Mouse (Mus musculus) embryonic stem cell, embryonic (primary cell): ENCODE results near the gene Mettl26.

Source experiments
- CTCF ChIA-PET, 4 experiments: fragments of 300-600 bp in 2 of 4; fragments of 350-600 bp in 2 of 4; sonication (Branson Sonifier 250); formaldehyde crosslinking; loops; one replicate each; lab custom pipeline; 2022; ENCODE audit warnings: inconsistent platforms in 2 of 4; lab: Charles Lee
- POLR2A ChIA-PET, 4 experiments: fragments of 300-600 bp in 2 of 4; fragments of 350-600 bp in 2 of 4; sonication (Branson Sonifier 250); formaldehyde crosslinking; loops; one replicate each; lab custom pipeline; 2022; ENCODE audit warnings: antibody characterized with exemption in 4 of 4, inconsistent platforms in 1 of 4; lab: Charles Lee

The Mettl26 gene

DNA sequence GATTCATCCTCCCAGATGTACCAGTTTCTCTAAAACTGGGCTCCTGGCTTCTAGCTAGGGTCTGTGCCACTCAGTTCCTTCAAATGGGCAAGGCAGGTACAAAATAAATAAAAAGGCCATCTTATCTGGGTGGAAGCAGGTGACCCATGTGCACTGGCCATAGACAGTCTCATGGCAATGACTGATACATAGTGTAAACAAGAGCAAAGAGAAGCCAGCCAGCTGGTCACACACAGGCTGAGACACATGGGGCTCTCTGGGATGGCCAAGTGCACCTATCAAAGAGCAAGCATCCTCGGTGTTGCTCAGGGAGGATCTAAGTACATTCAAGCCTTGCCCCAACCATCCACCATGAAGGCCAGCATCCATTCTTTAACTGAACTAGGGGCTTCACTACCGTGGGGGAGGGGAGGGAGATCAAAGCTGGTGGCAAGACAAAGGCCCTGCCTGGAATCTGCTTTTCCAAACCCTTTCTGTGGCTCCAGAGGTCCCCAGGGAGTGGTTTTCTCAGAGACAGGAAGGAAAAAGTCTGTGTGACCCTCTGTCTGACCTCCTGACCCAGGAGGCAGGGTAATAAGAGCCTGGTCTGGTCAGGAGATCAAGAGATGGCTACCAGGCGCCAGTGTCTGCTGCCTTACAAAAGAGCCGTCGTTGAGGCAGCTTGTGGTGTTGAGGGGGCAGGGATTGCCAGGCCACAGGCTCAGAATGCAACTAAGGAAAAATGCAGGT lies 6.2 kb downstream of the Mettl26 start:
- CTCF ChIA-PET, result interaction anchor here (0.6 to 9.0 kb wide), 12 partner anchors 12 to 622 kb away, joined by 3 to 54 read pairs (median 4); partner anchors contain the start of genes Mcrip2 (in 2 of the 4) and Sox8 (in 1 of the 4)

DNA sequence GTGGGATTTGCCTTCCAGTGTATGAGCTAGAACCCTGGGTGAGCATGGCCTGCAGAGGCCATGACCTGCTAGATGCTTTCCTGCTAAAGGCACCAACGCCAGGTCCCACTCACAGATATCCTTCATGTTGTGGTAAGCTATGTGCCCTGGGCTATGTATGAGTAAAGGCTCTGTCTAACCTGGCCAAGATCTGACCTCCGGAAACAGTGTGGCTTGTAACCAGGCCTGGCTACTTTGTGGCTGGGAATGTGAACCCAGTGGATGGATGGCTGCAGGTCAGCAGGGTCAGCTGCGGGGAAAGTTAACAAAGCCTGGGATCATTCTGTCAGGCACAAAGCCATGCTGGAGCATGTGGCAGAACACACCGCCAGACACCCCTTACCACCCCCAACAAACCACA lies 6.8 kb downstream of the Mettl26 start:
- ChIA-PET CTCF (interaction anchor here in 2 of 4 experiments (0.9 to 9.0 kb wide), 6 partner anchors 13 to 131 kb away, joined by 3 to 54 read pairs (median 4); partner anchors contain the start of gene Mcrip2 (in 1 of the 2)), POLR2A (interaction anchor here (0.6 to 5.8 kb wide), 12 partner anchors 8 to 154 kb away, joined by 3 to 45 read pairs (median 3); partner anchors contain the start of genes Mcrip2 (in 2 of the 4), Chtf18 (in 1 of the 4), Rhot2 (in 1 of the 4) and Rpusd1 (in 1 of the 4))

More for the DNA sequence above, 6.2 kb downstream of the Mettl26 start:
- POLR2A ChIA-PET, result interaction anchor here (0.6 to 5.8 kb wide), 19 partner anchors 9 to 154 kb away, joined by 3 to 45 read pairs (median 3); partner anchors contain the start of genes Mcrip2 (in 4 of the 4), Stub1 (in 2 of the 4), Chtf18 (in 1 of the 4) and Rhbdl1 (in 1 of the 4)

DNA sequence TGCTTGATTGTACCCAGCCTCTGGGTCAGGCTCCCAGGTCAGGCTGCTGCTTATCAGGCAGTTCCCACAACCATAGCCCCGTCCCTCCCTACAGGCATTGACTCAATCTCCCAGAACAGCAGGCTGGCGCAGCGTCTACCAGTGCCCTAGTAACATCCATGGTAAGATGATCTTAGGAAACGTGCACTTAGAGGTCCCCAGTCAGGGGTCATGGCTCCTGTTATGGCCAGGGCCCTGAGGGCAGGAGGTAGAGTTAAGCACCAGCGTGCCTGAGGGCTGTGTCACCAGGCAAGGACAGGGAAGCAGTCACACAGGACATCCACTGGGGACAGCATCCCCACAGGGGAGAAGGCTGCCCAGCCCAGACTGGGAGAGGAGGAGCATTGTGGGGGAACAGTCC lies 7.4 kb downstream of the Mettl26 start:
- CTCF ChIA-PET, result interaction anchor here in 2 of 4 experiments (4.4 to 9.0 kb wide), 2 partner anchors 13 kb away, joined by 41 to 54 read pairs; no protein-coding TSS in a partner anchor
- POLR2A ChIA-PET, result interaction anchor here in 3 of 4 experiments (0.9 to 5.8 kb wide), 7 partner anchors 8 to 49 kb away, joined by 3 to 45 read pairs (median 3); partner anchors contain the start of genes Stub1 (in 2 of the 3), Mcrip2 (in 1 of the 3), Rhot2 (in 1 of the 3) and Wdr90 (in 1 of the 3)

DNA sequence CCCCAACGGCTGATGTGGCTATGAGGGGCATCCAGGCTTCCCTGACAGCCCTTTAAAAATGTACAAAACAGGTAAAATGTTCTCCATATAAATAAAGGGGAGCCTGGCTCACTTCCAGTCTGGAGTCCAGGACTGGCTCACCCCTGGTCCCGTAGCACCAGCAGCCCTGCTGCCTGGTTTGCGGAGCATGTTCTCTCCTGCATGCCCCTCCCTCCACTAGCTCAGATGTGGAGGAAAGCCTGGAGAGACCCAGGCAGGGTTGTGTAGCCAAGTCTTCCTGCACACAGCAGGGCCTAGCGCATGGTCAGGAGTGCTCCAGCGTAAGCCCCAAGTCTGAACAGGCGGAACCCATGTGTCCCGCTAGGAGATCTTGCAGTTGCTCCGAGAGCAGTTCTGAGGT lies 8.4 kb downstream of the Mettl26 start:
- POLR2A ChIA-PET, result interaction anchor here in 2 of 4 experiments (0.8 to 2.0 kb wide), 10 partner anchors 9 to 68 kb away, joined by 3 to 5 read pairs (median 4); partner anchors contain the start of genes Mcrip2 (in 2 of the 2) and Stub1 (in 2 of the 2)

DNA sequence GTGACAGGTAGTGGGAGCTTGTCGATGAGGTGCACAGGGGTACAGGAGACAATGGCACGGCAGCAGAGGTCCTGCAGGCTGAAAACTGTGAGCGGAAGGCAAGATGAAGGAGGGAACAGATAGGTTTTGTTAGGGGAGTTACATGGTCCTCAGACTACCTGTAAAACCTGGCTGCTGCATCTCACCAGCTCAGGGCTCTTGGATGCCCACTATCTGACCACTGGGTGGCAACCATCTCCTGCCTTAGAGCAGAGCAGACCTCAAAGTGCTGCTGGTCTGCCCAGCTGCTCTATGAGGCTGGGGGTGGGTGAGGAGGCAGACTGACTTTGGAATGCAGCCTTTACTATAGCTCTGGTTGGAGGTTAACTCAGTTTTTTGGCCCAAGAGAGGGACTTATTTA lies 8.9 kb downstream of the Mettl26 start:
- CTCF ChIA-PET, result interaction anchor here in 3 of 4 experiments (0.6 to 9.0 kb wide), 7 partner anchors 8 to 388 kb away, joined by 3 to 54 read pairs (median 4); partner anchors contain the start of gene Mettl26 (in 1 of the 3)
- POLR2A ChIA-PET, result interaction anchor here (1.0 to 2.0 kb wide), 12 partner anchors 10 to 68 kb away, joined by 3 to 5 read pairs (median 4); partner anchors contain the start of genes Mcrip2 (in 2 of the 4) and Stub1 (in 2 of the 4)

More for the DNA sequence above, 8.4 kb downstream of the Mettl26 start:
- CTCF ChIA-PET, result interaction anchor here in 2 of 4 experiments (1.4 to 9.0 kb wide), 5 partner anchors 7 to 13 kb away, joined by 4 to 54 read pairs (median 5); partner anchors contain the start of gene Mettl26 (in 1 of the 2)

DNA sequence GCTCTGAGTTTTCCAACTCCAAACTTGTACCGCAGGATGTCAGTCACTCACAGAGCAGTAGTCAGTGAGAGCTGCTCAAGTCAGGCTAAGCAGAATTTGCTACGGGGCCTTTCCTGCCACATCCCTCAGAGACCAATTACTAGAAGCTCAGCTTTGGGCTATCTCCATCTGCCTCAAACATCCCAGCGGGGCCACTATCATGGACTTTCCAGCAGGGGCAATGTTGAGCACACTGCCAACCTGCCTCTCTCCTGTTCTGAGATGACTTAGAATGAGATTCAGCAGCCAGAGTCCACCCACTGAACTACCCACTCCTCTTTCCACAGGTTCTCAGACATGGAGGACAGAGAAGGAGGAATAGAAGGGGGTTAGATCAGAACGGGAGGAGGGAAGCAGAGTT lies 10.8 kb downstream of the Mettl26 start:
- ChIA-PET POLR2A (interaction anchor here in 3 of 4 experiments (0.5 to 1.7 kb wide), 6 partner anchors 11 to 217 kb away, joined by 3 to 5 read pairs (median 4); partner anchors contain the start of genes Capn15 (in 1 of the 3) and Rhot2 (in 1 of the 3)), CTCF (interaction anchor here (0.6 to 9.0 kb wide), 7 partner anchors 8 to 126 kb away, joined by 3 to 54 read pairs (median 3); no protein-coding TSS in a partner anchor)

DNA sequence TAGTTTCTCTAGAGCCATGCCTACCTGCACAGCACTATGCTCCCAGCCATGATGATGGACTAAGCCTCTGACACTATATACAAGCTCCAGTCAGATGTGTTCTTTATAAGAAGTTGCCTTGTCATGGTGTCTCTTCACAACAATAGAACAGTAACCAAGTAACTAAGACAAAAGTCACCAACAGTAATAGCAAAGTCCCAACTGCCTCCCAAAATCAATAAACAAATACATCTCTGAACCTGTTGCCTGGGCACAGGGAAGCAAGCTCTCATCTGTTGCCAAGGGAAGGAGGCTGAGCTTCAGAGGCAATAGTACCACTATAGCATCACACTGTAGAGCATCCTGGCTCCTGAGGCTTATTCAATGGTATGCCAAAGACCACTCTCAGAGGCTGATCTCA lies 11.9 kb downstream of the Mettl26 start:
- ChIA-PET POLR2A (interaction anchor here in 3 of 4 experiments (0.6 to 1.7 kb wide), 9 partner anchors 9 to 1343 kb away, joined by 3 to 8 read pairs (median 4); partner anchors contain the start of genes Capn15 (in 1 of the 3) and Mcrip2 (in 1 of the 3)), CTCF (interaction anchor here (0.5 to 9.0 kb wide), 8 partner anchors 8 to 475 kb away, joined by 3 to 54 read pairs (median 4); no protein-coding TSS in a partner anchor)

DNA sequence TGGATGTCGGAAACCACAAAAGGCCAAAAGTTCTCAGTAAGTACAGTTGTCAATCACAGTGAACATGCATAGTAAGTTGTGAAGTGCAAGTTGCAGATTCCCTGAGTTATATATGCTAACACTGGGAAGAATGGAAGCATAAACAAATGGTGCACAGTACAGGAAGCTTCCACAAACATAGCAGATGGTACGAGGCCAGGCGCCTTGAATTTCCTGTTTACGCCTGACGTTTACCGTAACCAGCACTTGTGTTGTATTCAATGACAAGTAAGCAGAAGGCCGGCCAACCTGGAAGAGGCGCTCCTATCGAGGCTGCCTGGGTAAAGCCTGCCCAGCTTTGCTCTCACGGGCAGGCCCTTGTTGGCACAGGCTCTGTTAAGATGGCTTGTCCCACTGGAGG lies 12.6 kb downstream of the Mettl26 start:
- ChIA-PET CTCF (interaction anchor here in 3 of 4 experiments (0.7 to 9.0 kb wide), 3 partner anchors 8 to 344 kb away, joined by 4 to 54 read pairs (median 4); no protein-coding TSS in a partner anchor), POLR2A (interaction anchor here in 1 of 4 experiments (1.4 to 1.7 kb wide), 2 partner anchors 9 to 33 kb away, joined by 4 to 5 read pairs; no protein-coding TSS in a partner anchor)

DNA sequence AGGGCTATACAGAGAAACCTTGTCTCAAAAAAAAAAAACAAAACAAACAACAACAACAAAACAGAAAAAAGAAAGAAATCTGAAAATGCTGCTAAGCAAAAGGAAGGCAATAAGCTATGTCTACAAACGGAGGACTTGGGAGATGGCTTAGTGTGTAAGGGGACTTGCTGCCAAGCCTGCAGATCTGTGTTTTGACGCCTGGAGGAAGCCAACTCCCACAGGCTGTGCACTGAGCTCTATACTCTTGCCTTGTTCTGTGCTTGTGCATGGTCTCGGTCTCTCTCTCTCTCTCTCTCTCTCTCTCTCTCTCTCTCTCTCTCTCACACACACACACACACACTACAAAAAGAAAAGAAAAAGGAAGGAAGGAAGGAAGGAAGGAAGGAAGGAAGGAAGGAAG lies 14.0 kb downstream of the Mettl26 start:
- ChIA-PET POLR2A (interaction anchor here in 3 of 4 experiments (0.6 to 2.5 kb wide), 5 partner anchors 11 to 56 kb away, joined by 3 to 6 read pairs (median 3); partner anchors contain the start of genes Stub1 (in 2 of the 3) and Rhbdl1 (in 1 of the 3)), CTCF (interaction anchor here in 2 of 4 experiments (0.6 to 3.1 kb wide), 2 partner anchors 10 to 56 kb away, joined by 3 to 16 read pairs; partner anchors contain the start of gene Stub1 (in 1 of the 2))

DNA sequence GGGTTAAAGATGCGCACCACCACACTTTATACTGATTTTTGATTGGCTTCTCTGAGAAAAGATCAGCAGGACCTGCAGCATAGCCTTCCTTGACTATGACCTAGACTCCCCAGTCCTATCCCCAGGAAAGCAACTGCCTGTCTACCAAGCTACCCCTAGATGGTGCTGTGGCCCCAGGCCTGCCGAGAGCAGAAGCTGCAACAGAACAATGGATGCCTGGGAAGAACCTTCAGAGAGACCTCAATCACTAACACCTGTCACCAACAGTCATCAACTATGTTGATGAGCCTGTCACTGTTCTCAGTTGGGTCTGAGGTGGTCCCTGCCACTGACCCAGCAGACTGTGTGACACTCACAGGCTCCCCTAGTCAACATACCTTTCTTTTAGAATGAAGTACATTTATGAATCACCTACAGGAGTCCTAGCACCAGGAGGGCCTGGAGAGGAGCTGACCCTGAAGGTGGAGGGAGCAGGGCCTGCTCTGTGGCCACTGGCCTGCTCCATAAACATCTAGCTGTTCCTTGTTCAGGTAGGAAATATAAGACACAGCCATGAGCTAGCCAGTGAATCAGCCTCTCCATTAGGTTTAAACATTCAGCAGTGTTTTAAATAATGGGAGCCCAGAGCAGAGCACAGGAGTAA lies 19.2 kb downstream of the Mettl26 start:
- CTCF ChIA-PET, result interaction anchor here (0.5 to 4.5 kb wide), 64 partner anchors 8 to 1211 kb away, joined by 3 to 54 read pairs (median 4); partner anchors contain the start of genes Decr2 (in 2 of the 4), Mettl26 (in 2 of the 4), Wfikkn1 (in 2 of the 4) and Capn15 (in 1 of the 4)
- POLR2A ChIA-PET, result interaction anchor here in 3 of 4 experiments (0.5 to 4.2 kb wide), 23 partner anchors 10 to 624 kb away, joined by 3 to 24 read pairs (median 3); partner anchors contain the start of genes Mcrip2 (in 2 of the 3), Wdr90 (in 1 of the 3) and Wfikkn1 (in 1 of the 3)

DNA sequence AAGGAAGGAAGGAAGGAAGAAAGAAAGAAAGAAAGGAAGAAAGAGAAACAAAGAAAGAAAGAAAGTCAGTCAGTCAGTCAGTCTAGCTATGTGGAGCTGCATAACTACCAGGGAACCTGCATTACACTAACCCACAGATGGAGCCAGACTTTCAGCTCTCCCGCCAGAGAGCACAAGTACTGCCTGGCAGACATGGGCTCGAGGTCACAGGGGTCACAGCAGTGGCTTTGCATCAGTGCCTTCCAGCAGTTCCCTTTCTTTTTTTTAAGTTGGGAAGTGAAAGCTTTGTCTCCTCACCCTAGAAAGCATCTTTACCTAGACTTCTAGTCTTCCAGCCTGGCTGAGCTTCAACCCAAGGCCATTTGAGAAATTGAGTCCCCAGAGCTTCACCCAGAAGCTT lies 20.5 kb downstream of the Mettl26 start:
- ChIA-PET CTCF (interaction anchor here (0.5 to 4.5 kb wide), 13 partner anchors 12 to 337 kb away, joined by 3 to 54 read pairs (median 8); partner anchors contain the start of genes Wfikkn1 (in 2 of the 4), Decr2 (in 1 of the 4) and Mcrip2 (in 1 of the 4)), POLR2A (interaction anchor here (0.6 to 4.2 kb wide), 17 partner anchors 9 to 639 kb away, joined by 3 to 24 read pairs (median 4); partner anchors contain the start of genes Fam234a (in 1 of the 4), Luc7l (in 1 of the 4), Mcrip2 (in 1 of the 4) and Mettl26 (in 1 of the 4))

DNA sequence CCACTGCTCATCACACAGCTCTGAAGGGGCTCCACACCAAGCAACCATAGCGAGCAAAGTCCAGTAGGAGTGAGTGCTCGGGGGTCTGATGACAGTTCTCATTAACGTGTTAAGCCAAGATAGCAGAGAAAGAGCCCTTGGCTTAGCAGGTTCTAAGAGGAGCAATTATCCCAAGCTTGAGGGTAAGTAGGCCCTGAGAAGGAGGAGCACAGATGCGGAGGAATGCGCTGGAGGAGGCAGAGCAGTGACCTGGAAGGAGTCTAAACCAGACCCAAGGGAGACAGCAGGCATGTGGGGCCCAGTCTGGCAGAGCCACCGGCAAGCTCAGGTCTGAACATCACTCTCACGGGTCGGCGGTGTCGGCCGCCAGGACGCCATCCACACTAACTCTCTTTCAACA lies 21.0 kb downstream of the Mettl26 start:
- ChIA-PET POLR2A (interaction anchor here (0.6 to 4.2 kb wide), 19 partner anchors 9 to 639 kb away, joined by 3 to 24 read pairs (median 4); partner anchors contain the start of genes Fam234a (in 1 of the 4), Luc7l (in 1 of the 4), Mcrip2 (in 1 of the 4) and Mettl26 (in 1 of the 4)), CTCF (interaction anchor here (0.5 to 4.5 kb wide), 16 partner anchors 9 to 337 kb away, joined by 3 to 54 read pairs (median 4); partner anchors contain the start of genes Wfikkn1 (in 2 of the 4), Decr2 (in 1 of the 4) and Mcrip2 (in 1 of the 4))

DNA sequence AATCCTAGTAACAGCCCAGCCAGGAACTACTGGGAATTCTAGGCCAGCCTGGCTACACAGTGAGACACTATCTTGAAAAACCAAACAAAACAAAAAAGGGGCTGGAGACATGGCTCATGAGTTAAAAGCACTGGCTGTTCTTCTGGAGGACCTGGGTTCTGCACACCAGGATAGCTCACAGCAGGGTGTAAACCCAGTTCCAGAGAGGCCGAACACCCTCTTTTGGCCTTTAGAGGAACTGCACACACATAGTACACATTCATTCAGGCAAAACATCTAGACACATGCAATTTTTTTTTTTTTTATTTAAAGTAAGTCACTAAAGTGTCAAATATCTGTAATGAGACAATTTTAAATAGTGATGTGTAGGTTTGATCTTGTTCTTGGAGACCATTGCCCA lies 25.3 kb downstream of the Mettl26 start:
- CTCF ChIA-PET, result interaction anchor here (0.6 to 1.1 kb wide), 5 partner anchors 19 to 95 kb away, joined by 3 to 5 read pairs (median 3); partner anchors contain the start of gene Stub1 (in 1 of the 4)
- POLR2A ChIA-PET, result interaction anchor here in 2 of 4 experiments (1.0 to 1.2 kb wide), 2 partner anchors 10 to 16 kb away, joined by 3 read pairs; no protein-coding TSS in a partner anchor

DNA sequence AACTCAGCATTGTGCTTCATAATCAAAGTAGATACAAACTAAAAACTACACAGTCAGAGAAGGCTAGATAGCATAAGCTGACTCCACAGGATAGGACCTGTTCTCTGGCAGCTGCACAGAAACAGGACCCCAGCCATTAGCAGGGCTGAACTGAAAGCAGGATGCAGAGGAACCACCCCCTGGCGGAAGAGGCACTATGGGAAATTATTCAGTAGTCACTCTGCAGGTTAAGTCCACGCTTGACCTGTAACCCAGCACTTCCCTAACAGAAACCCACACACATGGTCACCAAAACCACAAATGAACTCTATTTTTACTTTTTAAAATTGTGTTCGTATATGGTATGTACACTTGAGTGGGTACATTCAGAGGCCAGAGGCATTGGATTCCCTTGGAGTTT lies 28.2 kb downstream of the Mettl26 start:
- ChIA-PET CTCF (interaction anchor here (0.6 to 1.3 kb wide), 10 partner anchors 9 to 350 kb away, joined by 3 to 5 read pairs (median 3); partner anchors contain the start of gene Luc7l (in 1 of the 4)), POLR2A (interaction anchor here in 3 of 4 experiments (0.6 to 1.5 kb wide), 5 partner anchors 12 to 330 kb away, joined by 3 read pairs; no protein-coding TSS in a partner anchor)

DNA sequence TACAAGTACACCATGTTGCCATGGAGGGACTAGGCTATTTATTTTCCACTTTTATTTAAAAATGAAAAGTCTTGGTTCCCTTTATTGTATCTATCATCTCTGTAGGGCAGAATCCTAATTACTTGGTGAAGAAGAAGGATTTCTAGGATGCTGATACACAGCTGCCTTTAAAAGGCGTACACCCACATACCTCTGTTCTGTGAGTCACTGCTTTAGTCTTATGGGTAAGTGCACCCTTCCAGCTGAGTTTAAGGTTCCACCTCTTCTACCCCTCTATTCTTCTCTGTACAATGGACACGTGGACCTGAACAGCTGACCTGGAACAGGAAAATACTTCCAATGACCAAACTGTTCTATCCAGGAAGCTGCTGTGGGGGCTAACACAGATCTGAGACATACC lies 32.8 kb downstream of the Mettl26 start:
- POLR2A ChIA-PET, result interaction anchor here in 1 of 4 experiments (0.8 kb wide), 1 partner anchor 16 kb away, joined by 3 read pairs; no protein-coding TSS in a partner anchor

DNA sequence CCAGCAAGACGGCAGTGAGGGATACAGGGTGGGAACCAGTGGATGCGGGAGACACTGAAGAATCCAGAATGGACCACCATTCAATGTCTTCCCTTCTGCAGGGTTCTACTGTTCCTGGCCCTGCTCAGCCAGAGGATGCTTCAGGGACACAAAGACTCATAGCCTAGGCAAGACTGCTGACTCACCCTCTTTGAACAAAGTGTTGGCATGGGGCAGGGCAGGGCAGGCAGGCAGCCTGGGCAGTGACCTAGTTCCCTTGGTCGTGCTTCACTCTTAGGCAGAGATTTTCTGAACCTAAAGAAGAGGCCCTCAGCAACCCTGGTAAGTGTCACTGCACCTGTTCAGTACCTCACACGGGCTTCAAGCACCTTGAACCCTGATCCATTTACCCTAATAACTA lies 36.9 kb downstream of the Mettl26 start:
- ChIA-PET CTCF (no interaction called here), POLR2A (interaction anchor here in 2 of 4 experiments (0.6 to 1.3 kb wide), 2 partner anchors 8 to 346 kb away, joined by 3 read pairs; no protein-coding TSS in a partner anchor)

More for the DNA sequence above, 32.8 kb downstream of the Mettl26 start:
- CTCF ChIA-PET, result interaction anchor here in 2 of 4 experiments (1.6 to 3.1 kb wide), 2 partner anchors 14 kb away, joined by 4 to 13 read pairs; no protein-coding TSS in a partner anchor
